Mouse (Mus musculus): Measurements from ENCODE around the gene St7l.

DNA sequence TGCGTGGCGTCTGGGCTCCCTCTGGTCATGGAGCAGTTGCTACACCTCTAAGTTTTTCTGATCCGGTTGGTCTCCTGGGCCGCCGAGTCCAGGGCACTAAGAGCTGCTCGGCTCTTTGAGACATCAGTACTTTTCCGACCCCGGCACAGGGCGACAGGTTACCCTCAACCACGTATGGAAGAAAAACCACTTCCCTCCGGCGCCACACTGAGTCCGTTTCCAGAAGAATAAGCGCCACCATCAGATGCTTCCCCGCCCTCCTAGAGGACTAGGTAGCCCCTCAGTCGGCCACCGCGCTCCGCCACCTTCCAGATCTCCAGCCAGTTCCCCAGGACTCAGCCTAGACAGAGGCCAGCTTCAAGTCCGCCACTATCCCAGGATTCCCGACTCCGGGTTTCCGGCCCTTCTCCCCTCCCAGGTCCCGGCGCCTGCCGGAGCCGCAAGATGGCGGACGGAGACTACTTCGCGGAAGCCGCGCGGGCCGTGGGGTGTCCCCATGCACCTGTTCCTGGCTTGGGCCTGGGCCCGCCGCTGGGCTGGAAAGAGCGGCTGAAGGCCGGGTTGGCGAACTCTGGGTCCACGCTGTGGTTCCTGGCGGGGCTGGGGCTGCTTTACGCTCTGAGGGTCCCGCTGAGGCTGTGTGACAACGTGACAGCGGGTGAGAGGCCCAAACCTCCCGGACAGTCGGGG, 991 bp downstream of the St7l start:
- peak in 2 of 3 experiments; percentile 85 to 92 for TF ChIP-seq MYOD1 (IDR thresholded peaks at IDR 0.05; ENCODE audit: control insufficient read depth in 1 of 3, insufficient read length in 2 of 3, low read depth in 2 of 3)
- TF ChIP-seq SRF (IDR thresholded peaks at IDR 0.05; ENCODE audit: control insufficient read depth, insufficient read length, low read depth), result no peak
- TF ChIP-seq POLR2AphosphoS2 (IDR thresholded peaks at IDR 0.05; ENCODE audit: insufficient read length, low read depth), result peak; percentile 79
- TF ChIP-seq POLR2A (IDR thresholded peaks at IDR 0.05; ENCODE audit: insufficient read length, low read depth), result peak; percentile 78
- TF ChIP-seq REST (IDR thresholded peaks at IDR 0.05; ENCODE audit: insufficient read depth, insufficient read length), result no peak
- TF ChIP-seq MAX (IDR thresholded peaks at IDR 0.05; ENCODE audit: low read depth), result no peak
- TF ChIP-seq USF1 (IDR thresholded peaks at IDR 0.05; ENCODE audit: low read depth), result no peak

Data from myocyte (in vitro differentiated cells).